8 mouse cellular contexts compared by ENCODE assay signal in genomic region chr2:174330616-174331191, GRCm38 (mm10). TPM values are rescaled to one million over a fixed set of nuclear protein-coding genes. Genes with fewer than 3 reads are reported as not detected.
DNase-seq lines count a peak whose midpoint lies in the region; ATAC-seq and TF ChIP-seq lines count a peak whose summit lies in the region.

No protein-coding gene starts in this region.

- WGBS in intestine, embryonic 16.5 days, result under 1% methylated on average over 45 of the region's 48 CpGs
- whole genome bisulfite sequencing in liver, adult 2 months, result 1% methylated on average over 47 of the region's 48 CpGs
- under 1% methylated on average over 44 of the region's 48 CpGs for WGBS in midbrain, postnatal 0 days

- no peaks in the 10 kb centered on the region for H3K36me3 ChIP-seq in intestine, embryonic 16.5 days (ENCODE audit: control insufficient read depth, insufficient read depth, low read length)
- no peaks in the 10 kb centered on the region for H3K36me3 ChIP-seq in liver, adult 2 months (ENCODE audit: control insufficient read depth, insufficient read depth, low read length)
- H3K36me3 ChIP-seq in midbrain, postnatal 0 days (ENCODE audit: insufficient read depth, low read length), result no peaks in the 10 kb centered on the region
- H3K36me3 ChIP-seq in splenic B cell, adult 2 months (ENCODE audit: control insufficient read depth, insufficient read depth, low read length, poor library complexity, severe bottlenecking), result 0 out of 2 replicates have a peak, but pooled peaks cover 2% of the 10 kb centered on the region

- TF ChIP-seq POLR2A in liver, adult 2 months (IDR thresholded peaks at IDR 0.05; ENCODE audit: extremely low read depth, insufficient read depth, low read length), result no peak

- peak overlapping the region; percentile 98 for H3K4me3 ChIP-seq in intestine, embryonic 16.5 days (ENCODE audit: low read length)
- H3K4me3 ChIP-seq in liver, adult 2 months (ENCODE audit: insufficient read depth, low read depth, low read length), result peak overlapping the region; percentile 100
- H3K4me3 ChIP-seq in midbrain, postnatal 0 days (ENCODE audit: low read depth, low read length), result peak overlapping the region; percentile 98

- no peak for TF ChIP-seq CTCF in liver, adult 2 months (IDR thresholded peaks at IDR 0.05; ENCODE audit: low read depth, low read length)
- TF ChIP-seq CTCF in midbrain, postnatal 0 days (IDR thresholded peaks at IDR 0.05), result no peak; the same call in 1 of the 2 replicates

- H3K27me3 ChIP-seq in intestine, embryonic 16.5 days (replicated peaks; ENCODE audit: control insufficient read depth, insufficient read depth, low read length), result no peaks in the 10 kb centered on the region
- no peaks in the 10 kb centered on the region; the same call in 1 of the 2 replicates for H3K27me3 ChIP-seq in liver, adult 2 months (ENCODE audit: control insufficient read depth, insufficient read depth, low read length)
- no peaks in the 10 kb centered on the region for H3K27me3 ChIP-seq in midbrain, postnatal 0 days (ENCODE audit: insufficient read depth, low read length)
- H3K27me3 ChIP-seq in splenic B cell, adult 2 months (ENCODE audit: control insufficient read depth, insufficient read depth, low read length, poor library complexity, severe bottlenecking), result no peaks in the 10 kb centered on the region

- H3K4me1 ChIP-seq in intestine, embryonic 16.5 days (ENCODE audit: control insufficient read depth, insufficient read depth, low read length), result peaks cover 33% of the 10 kb centered on the region
- H3K4me1 ChIP-seq in liver, adult 2 months (ENCODE audit: control insufficient read depth, insufficient read depth, low read length), result peaks cover 12% of the 10 kb centered on the region
- peaks cover 16% of the 10 kb centered on the region for H3K4me1 ChIP-seq in midbrain, postnatal 0 days (ENCODE audit: insufficient read depth, low read length)

- peak overlapping the region; percentile 73 for H3K4me2 ChIP-seq in intestine, embryonic 16.5 days (ENCODE audit: low read depth, low read length)
- H3K4me2 ChIP-seq in midbrain, postnatal 0 days (ENCODE audit: low read depth, low read length, poor library complexity, severe bottlenecking), result peak overlapping the region; percentile 76

- ATAC-seq in granulocyte monocyte progenitor cell, adult 5-6 weeks (replicated peaks; ENCODE audit: poor library complexity, severe bottlenecking), result peak; percentile 20
- peak; percentile 54 for ATAC-seq in intestine, embryonic 16.5 days
- ATAC-seq in midbrain, postnatal 0 days (ENCODE audit: low FRiP score), result peak; percentile 62

- peaks cover 3% of the 10 kb centered on the region; the same call in 1 of the 2 replicates for H3K9me3 ChIP-seq in intestine, embryonic 16.5 days (ENCODE audit: control insufficient read depth, low read length)
- H3K9me3 ChIP-seq in midbrain, postnatal 0 days (ENCODE audit: low read length), result no peaks in the 10 kb centered on the region

- peak; percentile 83 for DNase-seq in 3134 (ENCODE audit: extremely low read depth, insufficient read length, low spot score)
- peak; percentile 88 for DNase-seq in adrenal gland, adult 2 months
- peak; percentile 86 for DNase-seq in embryo, embryonic 9.5 days (ENCODE audit: extremely low spot score)
- DNase-seq in liver, adult 2 months (ENCODE audit: extremely low read depth, low read depth, low spot score), result peak; percentile 42
- peak; percentile 74 for DNase-seq in midbrain, postnatal 0 days (ENCODE audit: low spot score)
- DNase-seq in splenic B cell, adult 2 months (ENCODE audit: low read depth, low spot score), result peak; percentile 74

- H3K9ac ChIP-seq in intestine, embryonic 16.5 days (ENCODE audit: low read depth, low read length), result peak overlapping the region; percentile 100
- peak overlapping the region; percentile 100 for H3K9ac ChIP-seq in liver, adult 2 months (ENCODE audit: low read depth, low read length)
- peak overlapping the region; percentile 100 for H3K9ac ChIP-seq in midbrain, postnatal 0 days (replicated peaks; ENCODE audit: low read length, poor library complexity, severe bottlenecking)

- H3K27ac ChIP-seq in intestine, embryonic 16.5 days (ENCODE audit: low read length), result peak overlapping the region; percentile 99
- peak overlapping the region; percentile 98 for H3K27ac ChIP-seq in liver, adult 2 months (replicated peaks; ENCODE audit: insufficient read depth, low read depth, low read length)
- H3K27ac ChIP-seq in midbrain, postnatal 0 days (ENCODE audit: low read depth, low read length), result peak overlapping the region; percentile 98

- peaks cover 32% of the 10 kb centered on the region for H3K79me2 ChIP-seq in liver, adult 2 months (ENCODE audit: control insufficient read depth, insufficient read depth, low read length)

RNA-seq across cellular contexts. Expression of gene Gm20721, which starts 15.8 kb away (rescaled TPM):
- 1 to 10 TPM; 2.1 to 2.5 TPM for total RNA-seq in adrenal gland, adult 2 months (2021)
- 0.07 TPM in 1 of 2 replicates, not detected in the other for polyA plus RNA-seq in adrenal gland, adult 2 months (2012; rRNA removed)
- total RNA-seq in granulocyte monocyte progenitor cell, adult 5-6 weeks (2014; fragmentation: Nextera tagmentation), result not detected in 2 replicates
- 1.4 and 4.7 TPM in 2 replicates for total RNA-seq in granulocyte monocyte progenitor cell, adult 5-6 weeks (2017)
- polyA plus RNA-seq in intestine, embryonic 16.5 days (2015; fragmentation: Nextera tagmentation; extraction: Ambion mirVana), result 37.0 and 98.1 TPM in 2 replicates
- not detected in 2 replicates for total RNA-seq in liver, adult 2 months (2014; rRNA removed)
- polyA plus RNA-seq in liver, adult 2 months (2012; rRNA removed), result 0.10 and 0.31 TPM in 2 replicates
- total RNA-seq in midbrain, postnatal 0 days (2014; rRNA removed), result not detected in 2 replicates
- 9.8 and 10.8 TPM in 2 replicates for polyA plus RNA-seq in midbrain, postnatal 0 days (2015; fragmentation: Nextera tagmentation; extraction: Ambion mirVana)

RNA-seq across cellular contexts. Expression of gene Gnas, which starts 46.6 kb away (rescaled TPM):
- 1,000 to 10,000 TPM; 2,774 to 2,898 TPM for total RNA-seq in adrenal gland, adult 2 months (2021)
- 1,329 and 1,576 TPM in 2 replicates for polyA plus RNA-seq in adrenal gland, adult 2 months (2012; rRNA removed)
- 447 and 478 TPM in 2 replicates for total RNA-seq in granulocyte monocyte progenitor cell, adult 5-6 weeks (2014; fragmentation: Nextera tagmentation)
- 212 and 260 TPM in 2 replicates for total RNA-seq in granulocyte monocyte progenitor cell, adult 5-6 weeks (2017)
- polyA plus RNA-seq in intestine, embryonic 16.5 days (2015; fragmentation: Nextera tagmentation; extraction: Ambion mirVana), result 402 and 775 TPM in 2 replicates
- 201 and 240 TPM in 2 replicates for total RNA-seq in liver, adult 2 months (2014; rRNA removed)
- polyA plus RNA-seq in liver, adult 2 months (2012; rRNA removed), result 412 and 417 TPM in 2 replicates
- 1,613 and 1,637 TPM in 2 replicates for total RNA-seq in midbrain, postnatal 0 days (2014; rRNA removed)
- 1,739 and 1,834 TPM in 2 replicates for polyA plus RNA-seq in midbrain, postnatal 0 days (2015; fragmentation: Nextera tagmentation; extraction: Ambion mirVana)

Comparison
In these comparisons a context has a peak if more than half of its experiments do, and no peak if none do; other contexts are left out.
1. Peak in every context shown above with its lines: DNase-seq, ATAC-seq, H3K4me3 ChIP-seq and H3K27ac ChIP-seq.